Mouse (Mus musculus) mesoderm, embryonic 11.5 days (tissue): ENCODE results near the gene Rbms3.

Experiments
- DNase-seq: peaks from one replicate; pipeline ENCODE4 v3.0.0-alpha.2; 2012; ENCODE audit warnings: low read depth, low spot score

Rbms3 gene

GRCm38 (mm10) chr9:117051935-117052334, 577.8 kb downstream of the Rbms3 start:
- DNase-seq = no peak

GRCm38 (mm10) chr9:117048641-117049040, 581.1 kb downstream of the Rbms3 start:
- no peak for DNase-seq

- no peak for DNase-seq
Observed at GRCm38 (mm10) chr9:117041993-117042366, 587.7 kb downstream of the Rbms3 start.

- DNase-seq = no peak
Observed at GRCm38 (mm10) chr9:117041291-117041992, 588.3 kb downstream of the Rbms3 start.

- no peak for DNase-seq
Observed at GRCm38 (mm10) chr9:117039941-117040453, 589.7 kb downstream of the Rbms3 start.

- no peak for DNase-seq
Observed at GRCm38 (mm10) chr9:117032690-117033089, 597.0 kb downstream of the Rbms3 start.

GRCm38 (mm10) chr9:117031237-117031636, 598.5 kb downstream of the Rbms3 start:
- no peak for DNase-seq

- DNase-seq = peak; percentile 34
Observed at GRCm38 (mm10) chr9:117030837-117031236, 598.9 kb downstream of the Rbms3 start.

- DNase-seq = no peak
Observed at GRCm38 (mm10) chr9:117029953-117030352, 599.8 kb downstream of the Rbms3 start.

GRCm38 (mm10) chr9:117028586-117028985, 601.1 kb downstream of the Rbms3 start:
- no peak for DNase-seq

- DNase-seq = no peak
Observed at GRCm38 (mm10) chr9:117022086-117022485, 607.6 kb downstream of the Rbms3 start.

GRCm38 (mm10) chr9:117021506-117021905, 608.2 kb downstream of the Rbms3 start:
- DNase-seq = no peak

GRCm38 (mm10) chr9:117020216-117020615, 609.5 kb downstream of the Rbms3 start:
- no peak for DNase-seq

- DNase-seq = peak; percentile 66
Observed at GRCm38 (mm10) chr9:117018741-117019163, 611.0 kb downstream of the Rbms3 start.

- no peak for DNase-seq
Observed at GRCm38 (mm10) chr9:117018301-117018700, 611.4 kb downstream of the Rbms3 start.

- DNase-seq = no peak
Observed at GRCm38 (mm10) chr9:117016605-117017319, 613.0 kb downstream of the Rbms3 start.

- no peak for DNase-seq
Observed at GRCm38 (mm10) chr9:117013386-117013785, 616.3 kb downstream of the Rbms3 start.

- no peak for DNase-seq
Observed at GRCm38 (mm10) chr9:117010801-117011200, 618.9 kb downstream of the Rbms3 start.

GRCm38 (mm10) chr9:117008194-117008593, 621.5 kb downstream of the Rbms3 start:
- no peak for DNase-seq

- DNase-seq = no peak
Observed at GRCm38 (mm10) chr9:117002083-117002482, 627.6 kb downstream of the Rbms3 start.

- DNase-seq = peak; percentile 21
Observed at GRCm38 (mm10) chr9:116999186-116999585, 630.5 kb downstream of the Rbms3 start.

GRCm38 (mm10) chr9:116990321-116990720, 639.4 kb downstream of the Rbms3 start:
- no peak for DNase-seq

- no peak for DNase-seq
Observed at GRCm38 (mm10) chr9:116980801-116981200, 648.9 kb downstream of the Rbms3 start.
